Mouse (Mus musculus) MEL (cell line): ENCODE data around the gene Smg6. TPM values are rescaled to one million over a fixed set of nuclear protein-coding genes. Genes with fewer than 3 reads are reported as not detected.

Experiments used
- DNase-seq: peaks from one replicate; pipeline ENCODE4 v3.0.0; 2011; ENCODE audit warnings: low read depth, low spot score
- H3K27ac ChIP-seq: 2 replicates; pipeline ENCODE4 v1.5.1; 2012; ENCODE audit warnings: low read depth, mild to moderate bottlenecking, control low read depth, low read length, moderate library complexity; ENCODE audit not compliant: control insufficient read depth
- H3K27me3 ChIP-seq, 2 experiments: fragments of 150-350 bp in 1 of 2; sonication (generic) in 1 of 2; 2 replicates each; pipeline ENCODE4 v1.6.1; 2012; ENCODE audit warnings: low read length in 2 of 2, mild to moderate bottlenecking in 2 of 2, improper control_type of control experiment in 1 of 2, moderate library complexity in 1 of 2; ENCODE audit not compliant: insufficient read depth in 2 of 2, control insufficient read depth in 1 of 2
- H3K36me3 ChIP-seq, 2 experiments: 2 replicates each; pipeline ENCODE4 v1.6.1; 2012 to 2014; ENCODE audit warnings: low read length in 2 of 2, improper control_type of control experiment in 1 of 2, inconsistent platforms in 1 of 2, mild to moderate bottlenecking in 1 of 2; ENCODE audit not compliant: insufficient read depth in 2 of 2, control insufficient read depth in 1 of 2
- H3K4me1 ChIP-seq, 2 experiments: fragments of 150-350 bp in 1 of 2; sonication (generic) in 1 of 2; 2 replicates each; pipeline ENCODE4 v1.6.1; 2012; ENCODE audit warnings: low read length in 2 of 2, improper control_type of control experiment in 1 of 2, mild to moderate bottlenecking in 1 of 2; ENCODE audit not compliant: insufficient read depth in 2 of 2, control insufficient read depth in 1 of 2
- H3K4me3 ChIP-seq, 2 experiments: fragments of 150-350 bp in 1 of 2; sonication (generic) in 1 of 2; 2 replicates each; pipeline ENCODE4 v1.5.1; 2012; ENCODE audit warnings: low read depth in 2 of 2, low read length in 2 of 2, mild to moderate bottlenecking in 2 of 2, moderate library complexity in 2 of 2, control low read depth in 1 of 2, improper control_type of control experiment in 1 of 2; ENCODE audit not compliant: control insufficient read depth in 1 of 2, insufficient read depth in 1 of 2
- H3K79me2 ChIP-seq: 2 replicates; pipeline ENCODE4 v1.6.1; 2012; ENCODE audit warnings: mild to moderate bottlenecking, low read length, moderate library complexity; ENCODE audit not compliant: control insufficient read depth, poor library complexity, insufficient read depth
- H3K9ac ChIP-seq: 2 replicates; pipeline ENCODE4 v1.6.1; 2012; ENCODE audit warnings: low read depth, mild to moderate bottlenecking, control low read depth, low read length, moderate library complexity; ENCODE audit not compliant: control insufficient read depth, poor library complexity, severe bottlenecking
- H3K9me3 ChIP-seq: fragments of 150-350 bp; sonication (generic); replicated peaks from 2 replicates; pipeline ENCODE4 v1.6.1; 2012; ENCODE audit warnings: mild to moderate bottlenecking, low read length, improper control_type of control experiment, moderate library complexity; ENCODE audit not compliant: insufficient read depth
- CHD2 ChIP-seq: IDR thresholded peaks from 2 replicates; pipeline ENCODE4 v1.6.1; 2011; ENCODE audit warnings: low read length, improper control_type of control experiment
- CTCF ChIP-seq, 3 experiments: IDR thresholded peaks in 2 of 3; conservative IDR thresholded peaks in 1 of 3; 2 replicates each; pipeline ENCODE4 v1.5.1; 2011 to 2012; ENCODE audit warnings: low read length in 3 of 3, low read depth in 2 of 3, mild to moderate bottlenecking in 2 of 3, improper control_type of control experiment in 1 of 3, inconsistent platforms in 1 of 3, mixed read lengths in 1 of 3, moderate library complexity in 1 of 3; ENCODE audit not compliant: control insufficient read depth in 1 of 3, insufficient read depth in 1 of 3, poor library complexity in 1 of 3, severe bottlenecking in 1 of 3
- EP300 ChIP-seq, 2 experiments: IDR thresholded peaks; 2 replicates each; pipeline ENCODE4 v1.6.1; 2011; ENCODE audit warnings: improper control_type of control experiment in 2 of 2, low read length in 2 of 2, low read depth in 1 of 2, mild to moderate bottlenecking in 1 of 2
- GABPA ChIP-seq: IDR thresholded peaks from 2 replicates; pipeline ENCODE4 v1.6.1; 2012; ENCODE audit warnings: low read depth, mild to moderate bottlenecking, inconsistent platforms, low read length, improper control_type of control experiment, moderate library complexity
- JUND ChIP-seq: IDR thresholded peaks from 2 replicates; pipeline ENCODE4 v1.6.1; 2011; ENCODE audit warnings: low read depth, mild to moderate bottlenecking, improper control_type of control experiment, low read length
- MYC ChIP-seq: IDR thresholded peaks from 2 replicates; pipeline ENCODE4 v1.6.1; 2011; ENCODE audit warnings: low read depth, mild to moderate bottlenecking, low read length, improper control_type of control experiment, moderate library complexity
- POLR2A ChIP-seq, 2 experiments: IDR thresholded peaks; 2 replicates each; pipeline ENCODE4 v1.6.1; 2011 to 2012; ENCODE audit warnings: low read length in 2 of 2, mild to moderate bottlenecking in 2 of 2, control low read depth in 1 of 2, improper control_type of control experiment in 1 of 2, low read depth in 1 of 2, moderate library complexity in 1 of 2; ENCODE audit not compliant: control insufficient read depth in 1 of 2, insufficient read depth in 1 of 2, poor library complexity in 1 of 2
- POLR2AphosphoS5 ChIP-seq: IDR thresholded peaks from 2 replicates; pipeline ENCODE4 v1.6.1; 2012; ENCODE audit warnings: low read depth, borderline replicate concordance, mild to moderate bottlenecking, inconsistent platforms, low read length, moderate library complexity, mixed read lengths
- RAD21 ChIP-seq: IDR thresholded peaks from 2 replicates; pipeline ENCODE4 v1.6.1; 2011; ENCODE audit warnings: mild to moderate bottlenecking, low read depth, low read length, improper control_type of control experiment
- SMC3 ChIP-seq: IDR thresholded peaks from 2 replicates; pipeline ENCODE4 v1.6.1; 2011; ENCODE audit warnings: low read depth, low read length, improper control_type of control experiment
- TAL1 ChIP-seq: IDR thresholded peaks from 2 replicates; pipeline ENCODE4 v1.6.1; 2012; ENCODE audit warnings: mild to moderate bottlenecking, inconsistent platforms, low read length, moderate library complexity, mixed read lengths
- TCF12 ChIP-seq: IDR thresholded peaks from 2 replicates; pipeline ENCODE4 v1.6.1; 2014; ENCODE audit warnings: low read depth, mild to moderate bottlenecking, inconsistent platforms, low read length, improper control_type of control experiment, moderate library complexity
- ZC3H11A ChIP-seq: IDR thresholded peaks from 2 replicates; pipeline ENCODE4 v1.6.1; 2012; ENCODE audit warnings: low read depth, mild to moderate bottlenecking, inconsistent platforms, low read length, improper control_type of control experiment
- ZKSCAN1 ChIP-seq: IDR thresholded peaks from 2 replicates; pipeline ENCODE4 v1.6.1; 2012; ENCODE audit warnings: low read depth, mild to moderate bottlenecking, inconsistent platforms, low read length, improper control_type of control experiment, moderate library complexity
- ZNF384 ChIP-seq: IDR thresholded peaks from 2 replicates; pipeline ENCODE4 v1.6.1; 2012; ENCODE audit warnings: low read depth, mild to moderate bottlenecking, inconsistent platforms, low read length, improper control_type of control experiment
- polyA plus RNA-seq, 2 experiments: library from polyadenylated mRNA; stranded (reverse) in 1 of 2; unstranded in 1 of 2; fragments of >175 nt in 1 of 2; fragments of >200 nt in 1 of 2; gene quantifications; 2 replicates each; pipeline versions ENCODE4 v1.2.1 to v1.2.4; 2012; ENCODE audit warnings: low replicate concordance in 2 of 2, low read depth in 1 of 2; ENCODE audit not compliant: insufficient read length in 2 of 2, insufficient read depth in 1 of 2, missing spikeins in 1 of 2
- total RNA-seq: library from RNA; depleted of rRNA; stranded (reverse); fragments of 300-350 nt; gene quantifications from 2 replicates; pipeline ENCODE4 v1.2.3, GENCODE M21; 2012

The Smg6 gene
- total and polyA plus RNA-seq, 3 experiments: 11.6 to 19.0 TPM; not detected in 1

- TF ChIP-seq ZKSCAN1: no peak
- TF ChIP-seq RAD21: no peak
- H3K9me3 ChIP-seq: no peaks in the 10 kb centered on the region
- no peaks in the 10 kb centered on the region for H3K27me3 ChIP-seq
- DNase-seq: no peak
- H3K27ac ChIP-seq: no peak overlapping the region
- no peak overlapping the region for H3K9ac ChIP-seq
- H3K36me3 ChIP-seq: peaks cover 7 to 14% of the 10 kb centered on the region in 2 experiments
- H3K79me2 ChIP-seq: no peaks in the 10 kb centered on the region
- H3K4me3 ChIP-seq: no peak overlapping the region
- H3K4me1 ChIP-seq: peaks cover 4 to 10% of the 10 kb centered on the region in 2 experiments; a peak in 3 of 4 replicates
Measured at GRCm38 (mm10) chr11:75148332-75149035, 222.9 kb downstream of the Smg6 start.

- peaks cover 8 to 21% of the 10 kb centered on the region in 2 experiments for H3K4me1 ChIP-seq
Measured at GRCm38 (mm10) chr11:75150346-75150745, 224.7 kb downstream of the Smg6 start.

GRCm38 (mm10) chr11:75152603-75153557, 227.3 kb downstream of the Smg6 start:
- Histone ChIP-seq H3K79me2 (no peaks in the 10 kb centered on the region), H3K27me3 (no peaks in the 10 kb centered on the region), H3K4me3 (no peak overlapping the region), H3K9me3 (no peaks in the 10 kb centered on the region), H3K9ac (no peak overlapping the region), H3K4me1 (peaks cover 8 to 21% of the 10 kb centered on the region in 2 experiments), H3K36me3 (peaks cover 7 to 17% of the 10 kb centered on the region in 2 experiments), H3K27ac (no peak overlapping the region; the same call in 1 of the 2 replicates)
- no peak for TF ChIP-seq CHD2
- TF ChIP-seq ZC3H11A: no peak
- peak; percentile 35; the same call in 1 of the 2 replicates for TF ChIP-seq JUND
- TF ChIP-seq POLR2A (IDR thresholded peaks at IDR 0.05; ENCODE audit: control insufficient read depth in 1 of 2, insufficient read depth in 1 of 2, low read depth in 1 of 2, low read length in 2 of 2, poor library complexity in 1 of 2): no peak
- TF ChIP-seq TAL1: 0 out of 2 replicates have a peak, but pooled peaks have one; percentile 15
- TF ChIP-seq POLR2AphosphoS5: no peak
- TF ChIP-seq EP300 (IDR thresholded peaks at IDR 0.05; ENCODE audit: low read depth in 1 of 2, low read length in 2 of 2): peak; percentile 27 to 62; a peak in 2 of 4 replicates
- no peak for TF ChIP-seq ZKSCAN1
- 0 out of 2 replicates have a peak, but pooled peaks have one; percentile 33 for TF ChIP-seq MYC
- peak; percentile 68 for DNase-seq

More at GRCm38 (mm10) chr11:75150346-75150745, 224.7 kb downstream of the Smg6 start:
- Histone ChIP-seq H3K9ac (no peak overlapping the region), H3K79me2 (no peaks in the 10 kb centered on the region), H3K9me3 (no peaks in the 10 kb centered on the region)
- peak; percentile 40 for TF ChIP-seq SMC3
- peak in 1 of 3 experiments; percentile 36; a peak in 2 of 6 replicates for TF ChIP-seq CTCF (IDR thresholded peaks at IDR 0.05 in 2 of 3, conservative IDR thresholded peaks at IDR 0.05 in 1 of 3; ENCODE audit: control insufficient read depth in 1 of 3, insufficient read depth in 1 of 3, low read depth in 2 of 3, low read length in 3 of 3, poor library complexity in 1 of 3, severe bottlenecking in 1 of 3)
- peak; percentile 17 for TF ChIP-seq RAD21
- peak; percentile 76 for TF ChIP-seq ZNF384
- no peak for TF ChIP-seq TCF12
- TF ChIP-seq MYC: peak; percentile 53; the same call in 1 of the 2 replicates
- no peak for TF ChIP-seq GABPA
- TF ChIP-seq, all 39 proteins: peak for 5
- H3K27ac ChIP-seq: no peak overlapping the region
- no peaks in the 10 kb centered on the region for H3K27me3 ChIP-seq
- no peak overlapping the region for H3K4me3 ChIP-seq
- no peak for DNase-seq
- peaks cover 9 to 17% of the 10 kb centered on the region in 2 experiments for H3K36me3 ChIP-seq
